Mouse (Mus musculus) embryonic fibroblast, embryonic 13.5 days (primary cell): ENCODE measurements around the gene Rex1bd.

Experiments
- CTCF ChIP-seq: IDR thresholded peaks from 2 replicates; pipeline ENCODE4 v1.5.1; 2011; ENCODE audit warnings: mild to moderate bottlenecking, control low read depth, low read length, moderate library complexity, borderline replicate concordance; ENCODE audit not compliant: insufficient read depth
- POLR2A ChIP-seq: IDR thresholded peaks from 2 replicates; pipeline ENCODE4 v1.6.1; 2011; ENCODE audit warnings: low read depth, mild to moderate bottlenecking, control low read depth, low read length, moderate library complexity

DNA sequence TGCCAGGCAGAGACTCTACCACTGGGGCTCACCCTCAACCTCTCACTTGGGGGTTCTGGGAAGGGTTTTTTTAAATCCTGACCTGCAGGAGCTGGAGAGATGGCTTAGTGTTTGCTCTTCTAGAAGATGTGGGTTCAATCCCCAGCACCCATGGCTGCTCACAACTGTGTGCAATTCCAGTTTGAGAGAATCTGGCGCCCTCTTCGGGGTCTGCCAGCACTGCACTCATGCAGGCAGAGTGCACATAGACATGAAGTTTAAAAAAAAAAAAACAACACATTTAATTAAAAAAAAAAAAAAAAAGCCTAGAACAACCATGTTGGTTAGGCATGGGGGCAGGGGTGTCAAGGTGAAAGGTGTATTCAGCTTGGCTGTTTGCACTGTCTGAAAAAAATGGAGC is 23.8 kb upstream of the Rex1bd start:
- TF ChIP-seq POLR2A (no peak), CTCF (no peak)
